Mouse (Mus musculus) kidney, adult 2 months (tissue): ENCODE data around the gene Fyn.

Experiments
- CTCF ChIP-seq: fragments of 200-500 bp; conservative IDR thresholded peaks from 2 replicates; pipeline ENCODE4 v1.5.1; 2011; ENCODE audit warnings: low read depth, mild to moderate bottlenecking, control low read depth, low read length, moderate library complexity, mixed read lengths; ENCODE audit not compliant: insufficient read depth, insufficient read length
- POLR2A ChIP-seq: fragments of 200-500 bp; IDR thresholded peaks from one replicate; pipeline ENCODE4 v1.6.1; 2011; ENCODE audit warnings: low read depth, low read length, control low read depth

DNA sequence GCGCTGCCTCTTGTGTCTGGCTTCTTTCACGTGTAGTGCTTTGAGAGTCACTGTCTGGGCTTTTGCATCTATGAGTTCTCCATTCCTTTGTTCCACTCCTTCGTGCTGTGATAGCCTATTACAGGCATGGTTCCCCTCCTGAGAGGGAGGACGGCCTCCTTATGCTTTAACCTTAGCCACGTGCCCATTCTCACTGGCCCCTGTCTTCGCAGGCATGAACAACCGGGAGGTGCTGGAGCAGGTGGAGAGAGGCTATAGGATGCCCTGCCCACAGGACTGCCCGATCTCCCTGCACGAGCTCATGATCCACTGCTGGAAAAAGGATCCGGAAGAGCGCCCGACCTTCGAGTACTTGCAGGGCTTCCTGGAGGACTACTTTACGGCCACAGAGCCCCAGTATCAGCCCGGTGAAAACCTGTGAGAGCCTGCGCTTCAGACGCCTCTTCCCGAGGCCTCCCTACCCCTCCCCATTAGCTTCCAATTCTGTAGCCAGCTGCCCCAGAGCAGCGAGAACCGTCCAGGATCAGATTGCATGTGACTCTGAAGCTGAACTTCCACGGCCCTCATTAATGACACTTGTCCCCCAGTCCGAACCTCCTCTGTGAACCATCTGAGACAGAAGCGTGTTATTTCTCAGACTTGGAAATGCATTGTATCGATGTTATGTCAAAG is 195.0 kb downstream of the Fyn start:
- TF ChIP-seq POLR2A, result no peak
- no peak for TF ChIP-seq CTCF
